Mouse (Mus musculus) MEL (cell line): Measurements from ENCODE around the gene Lrrc29. TPM values are rescaled to one million over a fixed set of nuclear protein-coding genes. Genes with fewer than 3 reads are reported as not detected.

Experiments
- DNase-seq: peaks from one replicate; pipeline ENCODE4 v3.0.0; 2011; ENCODE audit warnings: low read depth, low spot score
- H3K27ac ChIP-seq: 2 replicates; pipeline ENCODE4 v1.5.1; 2012; ENCODE audit warnings: low read depth, mild to moderate bottlenecking, control low read depth, low read length, moderate library complexity; ENCODE audit not compliant: control insufficient read depth
- H3K27me3 ChIP-seq, 2 experiments: fragments of 150-350 bp in 1 of 2; sonication (generic) in 1 of 2; 2 replicates each; pipeline ENCODE4 v1.6.1; 2012; ENCODE audit warnings: low read length in 2 of 2, mild to moderate bottlenecking in 2 of 2, improper control_type of control experiment in 1 of 2, moderate library complexity in 1 of 2; ENCODE audit not compliant: insufficient read depth in 2 of 2, control insufficient read depth in 1 of 2
- H3K36me3 ChIP-seq, 2 experiments: 2 replicates each; pipeline ENCODE4 v1.6.1; 2012 to 2014; ENCODE audit warnings: low read length in 2 of 2, improper control_type of control experiment in 1 of 2, inconsistent platforms in 1 of 2, mild to moderate bottlenecking in 1 of 2; ENCODE audit not compliant: insufficient read depth in 2 of 2, control insufficient read depth in 1 of 2
- H3K4me1 ChIP-seq, 2 experiments: fragments of 150-350 bp in 1 of 2; sonication (generic) in 1 of 2; 2 replicates each; pipeline ENCODE4 v1.6.1; 2012; ENCODE audit warnings: low read length in 2 of 2, improper control_type of control experiment in 1 of 2, mild to moderate bottlenecking in 1 of 2; ENCODE audit not compliant: insufficient read depth in 2 of 2, control insufficient read depth in 1 of 2
- H3K4me3 ChIP-seq, 2 experiments: fragments of 150-350 bp in 1 of 2; sonication (generic) in 1 of 2; 2 replicates each; pipeline ENCODE4 v1.5.1; 2012; ENCODE audit warnings: low read depth in 2 of 2, low read length in 2 of 2, mild to moderate bottlenecking in 2 of 2, moderate library complexity in 2 of 2, control low read depth in 1 of 2, improper control_type of control experiment in 1 of 2; ENCODE audit not compliant: control insufficient read depth in 1 of 2, insufficient read depth in 1 of 2
- H3K79me2 ChIP-seq: 2 replicates; pipeline ENCODE4 v1.6.1; 2012; ENCODE audit warnings: mild to moderate bottlenecking, low read length, moderate library complexity; ENCODE audit not compliant: control insufficient read depth, poor library complexity, insufficient read depth
- H3K9ac ChIP-seq: 2 replicates; pipeline ENCODE4 v1.6.1; 2012; ENCODE audit warnings: low read depth, mild to moderate bottlenecking, control low read depth, low read length, moderate library complexity; ENCODE audit not compliant: control insufficient read depth, poor library complexity, severe bottlenecking
- H3K9me3 ChIP-seq: fragments of 150-350 bp; sonication (generic); replicated peaks from 2 replicates; pipeline ENCODE4 v1.6.1; 2012; ENCODE audit warnings: mild to moderate bottlenecking, low read length, improper control_type of control experiment, moderate library complexity; ENCODE audit not compliant: insufficient read depth
- BHLHE40 ChIP-seq: IDR thresholded peaks from 2 replicates; pipeline ENCODE4 v1.6.1; 2012; ENCODE audit warnings: low read depth, mild to moderate bottlenecking, inconsistent platforms, low read length, improper control_type of control experiment, borderline replicate concordance
- CHD1 ChIP-seq: IDR thresholded peaks from 2 replicates; pipeline ENCODE4 v1.6.1; 2012; ENCODE audit warnings: low read depth, mild to moderate bottlenecking, inconsistent platforms, low read length, improper control_type of control experiment
- CTCF ChIP-seq, 3 experiments: IDR thresholded peaks in 2 of 3; conservative IDR thresholded peaks in 1 of 3; 2 replicates each; pipeline ENCODE4 v1.5.1; 2011 to 2012; ENCODE audit warnings: low read length in 3 of 3, low read depth in 2 of 3, mild to moderate bottlenecking in 2 of 3, improper control_type of control experiment in 1 of 3, inconsistent platforms in 1 of 3, mixed read lengths in 1 of 3, moderate library complexity in 1 of 3; ENCODE audit not compliant: control insufficient read depth in 1 of 3, insufficient read depth in 1 of 3, poor library complexity in 1 of 3, severe bottlenecking in 1 of 3
- E2F4 ChIP-seq: IDR thresholded peaks from 2 replicates; pipeline ENCODE4 v1.6.1; 2011; ENCODE audit warnings: low read depth, low read length, improper control_type of control experiment, borderline replicate concordance
- EP300 ChIP-seq, 2 experiments: IDR thresholded peaks; 2 replicates each; pipeline ENCODE4 v1.6.1; 2011; ENCODE audit warnings: improper control_type of control experiment in 2 of 2, low read length in 2 of 2, low read depth in 1 of 2, mild to moderate bottlenecking in 1 of 2
- HCFC1 ChIP-seq: IDR thresholded peaks from 2 replicates; pipeline ENCODE4 v1.6.1; 2012; ENCODE audit warnings: low read depth, mild to moderate bottlenecking, inconsistent platforms, low read length, improper control_type of control experiment, moderate library complexity
- JUND ChIP-seq: IDR thresholded peaks from 2 replicates; pipeline ENCODE4 v1.6.1; 2011; ENCODE audit warnings: low read depth, mild to moderate bottlenecking, improper control_type of control experiment, low read length
- KAT2A ChIP-seq: conservative IDR thresholded peaks from 2 replicates; pipeline ENCODE4 v1.6.1; 2012; ENCODE audit warnings: low read depth, low read length, improper control_type of control experiment, inconsistent platforms
- MAFK ChIP-seq: IDR thresholded peaks from 2 replicates; pipeline ENCODE4 v1.6.1; 2011; ENCODE audit warnings: low read depth, mild to moderate bottlenecking, low read length, improper control_type of control experiment, borderline replicate concordance
- MEF2A ChIP-seq: IDR thresholded peaks from 2 replicates; pipeline ENCODE4 v1.6.1; 2014; ENCODE audit warnings: low read depth, mild to moderate bottlenecking, inconsistent platforms, low read length, improper control_type of control experiment; ENCODE audit not compliant: poor library complexity, insufficient replicate concordance, severe bottlenecking; ENCODE audit errors: extremely low read depth
- MXI1 ChIP-seq: IDR thresholded peaks from 2 replicates; pipeline ENCODE4 v1.6.1; 2011; ENCODE audit warnings: mild to moderate bottlenecking, low read depth, low read length, improper control_type of control experiment
- MYC ChIP-seq: IDR thresholded peaks from 2 replicates; pipeline ENCODE4 v1.6.1; 2011; ENCODE audit warnings: low read depth, mild to moderate bottlenecking, low read length, improper control_type of control experiment, moderate library complexity
- NELFE ChIP-seq: IDR thresholded peaks from 2 replicates; pipeline ENCODE4 v1.6.1; 2011; ENCODE audit warnings: low read depth, low read length, improper control_type of control experiment
- POLR2AphosphoS2 ChIP-seq: IDR thresholded peaks from 2 replicates; pipeline ENCODE4 v1.6.1; 2011; ENCODE audit warnings: low read length, improper control_type of control experiment
- RAD21 ChIP-seq: IDR thresholded peaks from 2 replicates; pipeline ENCODE4 v1.6.1; 2011; ENCODE audit warnings: mild to moderate bottlenecking, low read depth, low read length, improper control_type of control experiment
- RCOR1 ChIP-seq: IDR thresholded peaks from 2 replicates; pipeline ENCODE4 v1.6.1; 2012; ENCODE audit warnings: low read depth, mild to moderate bottlenecking, inconsistent platforms, low read length, improper control_type of control experiment
- SIN3A ChIP-seq: IDR thresholded peaks from 2 replicates; pipeline ENCODE4 v1.6.1; 2012; ENCODE audit warnings: low read length, improper control_type of control experiment, inconsistent platforms
- SMC3 ChIP-seq: IDR thresholded peaks from 2 replicates; pipeline ENCODE4 v1.6.1; 2011; ENCODE audit warnings: low read depth, low read length, improper control_type of control experiment
- TAL1 ChIP-seq: IDR thresholded peaks from 2 replicates; pipeline ENCODE4 v1.6.1; 2012; ENCODE audit warnings: mild to moderate bottlenecking, inconsistent platforms, low read length, moderate library complexity, mixed read lengths
- UBTF ChIP-seq: IDR thresholded peaks from 2 replicates; pipeline ENCODE4 v1.6.1; 2012; ENCODE audit warnings: low read depth, mild to moderate bottlenecking, inconsistent platforms, low read length, improper control_type of control experiment, moderate library complexity, borderline replicate concordance; ENCODE audit not compliant: insufficient read depth
- USF1 ChIP-seq: IDR thresholded peaks from 2 replicates; pipeline ENCODE4 v1.6.1; 2014; ENCODE audit warnings: low read depth, mild to moderate bottlenecking, inconsistent platforms, low read length, improper control_type of control experiment, moderate library complexity
- USF2 ChIP-seq, 2 experiments: IDR thresholded peaks; 2 replicates each; pipeline ENCODE4 v1.6.1; 2011 to 2012; ENCODE audit warnings: improper control_type of control experiment in 2 of 2, low read length in 2 of 2, borderline replicate concordance in 1 of 2, inconsistent platforms in 1 of 2, low read depth in 1 of 2, mild to moderate bottlenecking in 1 of 2; ENCODE audit not compliant: insufficient read depth in 1 of 2
- ZNF384 ChIP-seq: IDR thresholded peaks from 2 replicates; pipeline ENCODE4 v1.6.1; 2012; ENCODE audit warnings: low read depth, mild to moderate bottlenecking, inconsistent platforms, low read length, improper control_type of control experiment
- polyA plus RNA-seq, 2 experiments: library from polyadenylated mRNA; stranded (reverse) in 1 of 2; unstranded in 1 of 2; fragments of >175 nt in 1 of 2; fragments of >200 nt in 1 of 2; gene quantifications; 2 replicates each; pipeline versions ENCODE4 v1.2.1 to v1.2.4; 2012; ENCODE audit warnings: low replicate concordance in 2 of 2, low read depth in 1 of 2; ENCODE audit not compliant: insufficient read length in 2 of 2, insufficient read depth in 1 of 2, missing spikeins in 1 of 2
- total RNA-seq: library from RNA; depleted of rRNA; stranded (reverse); fragments of 300-350 nt; gene quantifications from 2 replicates; pipeline ENCODE4 v1.2.3, GENCODE M21; 2012

The Lrrc29 gene
- total and polyA plus RNA-seq, 3 experiments: 2.6 to 6.1 TPM; not detected in 1

DNA sequence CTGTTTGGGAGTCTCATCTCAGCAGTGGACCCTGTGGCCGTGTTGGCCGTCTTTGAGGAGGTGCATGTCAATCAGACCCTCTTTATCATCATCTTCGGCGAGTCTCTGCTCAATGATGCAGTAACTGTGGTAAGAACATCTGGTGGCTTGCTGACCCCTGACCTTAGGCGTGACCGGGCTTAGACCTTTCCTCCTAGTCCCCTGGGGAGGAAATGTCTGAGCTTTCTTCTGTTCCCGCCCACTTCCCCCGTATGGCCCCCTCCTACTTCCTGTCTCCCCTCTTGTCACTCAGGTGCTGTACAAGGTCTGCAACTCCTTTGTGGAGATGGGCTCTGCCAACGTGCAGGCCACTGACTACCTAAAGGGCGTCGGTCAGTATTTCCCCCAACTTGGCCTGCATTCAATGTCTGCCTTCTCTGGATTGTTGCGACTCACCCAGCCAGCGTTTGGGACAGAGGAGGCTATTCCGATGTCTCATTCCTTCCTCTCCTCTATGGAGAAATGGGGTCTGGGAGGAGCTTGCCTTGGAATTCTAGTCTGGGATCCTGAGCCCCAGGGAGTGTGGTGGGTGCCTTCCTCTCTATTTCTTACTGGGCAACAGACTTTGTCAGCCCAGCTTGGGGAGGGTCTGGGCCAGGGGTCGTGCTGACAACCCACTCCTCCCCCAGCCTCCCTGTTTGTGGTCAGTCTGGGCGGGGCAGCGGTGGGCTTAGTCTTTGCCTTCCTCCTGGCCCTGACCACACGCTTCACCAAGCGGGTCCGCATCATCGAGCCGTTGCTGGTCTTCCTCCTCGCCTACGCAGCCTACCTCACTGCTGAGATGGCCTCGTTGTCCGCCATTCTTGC, 29.3 kb upstream of the Lrrc29 start:
- DNase-seq: no peak
- 0 out of 4 replicates have a peak, but pooled peaks cover 0 to under 1% of the 10 kb centered on the region in 2 experiments for H3K27me3 ChIP-seq

DNA sequence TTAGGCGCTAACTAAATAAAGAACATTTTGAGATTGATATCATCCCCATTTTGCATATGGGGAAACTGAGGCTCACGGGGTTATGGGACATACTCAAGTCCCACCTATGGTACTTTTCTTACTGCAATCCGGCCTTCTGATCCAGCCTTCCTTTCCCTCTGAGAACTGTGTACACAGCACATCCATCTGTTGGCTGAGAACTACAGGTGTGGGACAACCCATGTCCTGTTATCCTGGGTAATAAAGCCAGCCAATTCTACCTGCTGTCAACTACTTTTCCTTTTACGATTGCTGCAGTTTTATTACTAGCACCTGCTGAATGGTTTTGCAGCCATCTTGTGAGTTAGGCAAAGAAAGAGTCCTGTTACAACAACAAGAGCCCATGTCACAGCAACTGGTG, 28.5 kb upstream of the Lrrc29 start:
- DNase-seq: no peak
- H3K27me3 ChIP-seq: peaks cover 4 to 6% of the 10 kb centered on the region in 2 experiments; a peak in 2 of 4 replicates
- H3K4me1 ChIP-seq: no peaks in the 10 kb centered on the region
- H3K4me3 ChIP-seq: no peak overlapping the region
- TF ChIP-seq SIN3A (no peak), CTCF (IDR thresholded peaks at IDR 0.05 in 2 of 3, conservative IDR thresholded peaks at IDR 0.05 in 1 of 3; ENCODE audit: control insufficient read depth in 1 of 3, insufficient read depth in 1 of 3, low read depth in 2 of 3, low read length in 3 of 3, poor library complexity in 1 of 3, severe bottlenecking in 1 of 3) (no peak), MXI1 (no peak), USF1 (no peak), MAFK (no peak), POLR2AphosphoS2 (no peak), HCFC1 (no peak), EP300 (IDR thresholded peaks at IDR 0.05; ENCODE audit: low read depth in 1 of 2, low read length in 2 of 2) (no peak), E2F4 (no peak)
- no peak overlapping the region for H3K9ac ChIP-seq
- no peaks in the 10 kb centered on the region for H3K79me2 ChIP-seq
- no peaks in the 10 kb centered on the region for H3K9me3 ChIP-seq
- H3K27ac ChIP-seq: no peak overlapping the region
- H3K36me3 ChIP-seq: no peaks in the 10 kb centered on the region

More for the DNA sequence above, 29.3 kb upstream of the Lrrc29 start:
- Histone ChIP-seq H3K4me1 (no peaks in the 10 kb centered on the region), H3K9ac (no peak overlapping the region), H3K4me3 (no peak overlapping the region), H3K27ac (no peak overlapping the region), H3K9me3 (no peaks in the 10 kb centered on the region), H3K36me3 (no peaks in the 10 kb centered on the region), H3K79me2 (no peaks in the 10 kb centered on the region)
- TF ChIP-seq RCOR1 (no peak), ZNF384 (no peak), BHLHE40 (no peak), POLR2AphosphoS2 (no peak), KAT2A (no peak), TAL1 (no peak), MYC (no peak), RAD21 (no peak), EP300 (IDR thresholded peaks at IDR 0.05; ENCODE audit: low read depth in 1 of 2, low read length in 2 of 2) (no peak), JUND (no peak), UBTF (no peak), USF2 (IDR thresholded peaks at IDR 0.05; ENCODE audit: borderline replicate concordance in 1 of 2, insufficient read depth in 1 of 2, low read depth in 1 of 2, low read length in 2 of 2) (no peak), CTCF (IDR thresholded peaks at IDR 0.05 in 2 of 3, conservative IDR thresholded peaks at IDR 0.05 in 1 of 3; ENCODE audit: control insufficient read depth in 1 of 3, insufficient read depth in 1 of 3, low read depth in 2 of 3, low read length in 3 of 3, poor library complexity in 1 of 3, severe bottlenecking in 1 of 3) (no peak), E2F4 (no peak), MEF2A (no peak), USF1 (no peak), CHD1 (no peak), MXI1 (no peak), NELFE (no peak), SMC3 (no peak)
